ENCODE assay signal across 7 mouse cellular contexts in genomic region chr15:82146770-82147610, GRCm38 (mm10). TPM values are rescaled to one million over a fixed set of nuclear protein-coding genes. Genes with fewer than 3 reads are reported as not detected.
DNase-seq lines count a peak whose midpoint lies in the region; ATAC-seq lines count a peak whose summit lies in the region.

Gene Srebf2 (plus strand): TSS chr15:82147181.

- H3K9ac ChIP-seq in embryonic facial prominence, embryonic 11.5 days (replicated peaks; ENCODE audit: low read length), result peak within 1 kb of the TSS; percentile 82
- peak within 1 kb of the TSS; percentile 90 for H3K9ac ChIP-seq in midbrain, embryonic 13.5 days (replicated peaks)

- peak within 1 kb of the TSS; percentile 93 for H3K27ac ChIP-seq in embryonic facial prominence, embryonic 11.5 days (replicated peaks; ENCODE audit: low read depth, low read length)
- H3K27ac ChIP-seq in limb, embryonic 10.5 days, result peak within 1 kb of the TSS; percentile 96
- H3K27ac ChIP-seq in midbrain, embryonic 13.5 days, result peak within 1 kb of the TSS; percentile 99

- peak; percentile 99 for DNase-seq in adrenal gland, postnatal 14 days
- peak; percentile 100 for DNase-seq in embryonic facial prominence, embryonic 11.5 days (ENCODE audit: low spot score)
- peak; percentile 100 for DNase-seq in kidney, adult 11 months
- peak; percentile 99 for DNase-seq in limb, embryonic 10.5 days (ENCODE audit: low spot score)
- peak; percentile 96 for DNase-seq in spleen, adult 12 weeks (ENCODE audit: low spot score)

- no peaks in the 10 kb centered on the region for H3K27me3 ChIP-seq in embryonic facial prominence, embryonic 11.5 days (ENCODE audit: control insufficient read depth, insufficient read depth, low read length)
- H3K27me3 ChIP-seq in limb, embryonic 10.5 days (ENCODE audit: low read depth, poor library complexity, severe bottlenecking), result no peaks in the 10 kb centered on the region
- no peaks in the 10 kb centered on the region for H3K27me3 ChIP-seq in midbrain, embryonic 13.5 days

- H3K36me3 ChIP-seq in embryonic facial prominence, embryonic 11.5 days (replicated peaks; ENCODE audit: control insufficient read depth, insufficient read depth, low read depth, low read length), result no peaks in the 10 kb centered on the region
- peaks cover 21% of the 10 kb centered on the region for H3K36me3 ChIP-seq in limb, embryonic 10.5 days
- peaks cover 4% of the 10 kb centered on the region for H3K36me3 ChIP-seq in midbrain, embryonic 13.5 days

- ATAC-seq in embryonic facial prominence, embryonic 11.5 days (replicated peaks; ENCODE audit: insufficient number of reproducible peaks, low FRiP score, low TSS enrichment, low read depth), result peak; percentile 96
- peak; percentile 92 for ATAC-seq in granulocyte monocyte progenitor cell, adult 5-6 weeks (replicated peaks; ENCODE audit: poor library complexity, severe bottlenecking)
- peak; percentile 96 for ATAC-seq in midbrain, embryonic 13.5 days

- H3K4me1 ChIP-seq in embryonic facial prominence, embryonic 11.5 days (ENCODE audit: control insufficient read depth, insufficient read depth, low read length), result no peaks in the 10 kb centered on the region; the same call in 1 of the 2 replicates
- H3K4me1 ChIP-seq in limb, embryonic 10.5 days, result peaks cover 34% of the 10 kb centered on the region
- peaks cover 61% of the 10 kb centered on the region for H3K4me1 ChIP-seq in midbrain, embryonic 13.5 days (replicated peaks)

- no peaks in the 10 kb centered on the region for H3K9me3 ChIP-seq in embryonic facial prominence, embryonic 11.5 days (replicated peaks; ENCODE audit: control insufficient read depth, low read length)
- H3K9me3 ChIP-seq in limb, embryonic 10.5 days (replicated peaks), result no peaks in the 10 kb centered on the region
- no peaks in the 10 kb centered on the region for H3K9me3 ChIP-seq in midbrain, embryonic 13.5 days

- under 1% methylated on average over 79 of the region's 79 CpGs for WGBS in embryonic facial prominence, embryonic 11.5 days
- under 1% methylated on average over 79 of the region's 79 CpGs for WGBS in limb, embryonic 10.5 days
- WGBS in midbrain, embryonic 13.5 days, result under 1% methylated on average over 79 of the region's 79 CpGs

- peak within 1 kb of the TSS; percentile 76 for H3K4me2 ChIP-seq in embryonic facial prominence, embryonic 11.5 days (ENCODE audit: low read depth, low read length)
- peak within 1 kb of the TSS; percentile 88 for H3K4me2 ChIP-seq in midbrain, embryonic 13.5 days (replicated peaks)

- peak within 1 kb of the TSS; percentile 85 for H3K4me3 ChIP-seq in embryonic facial prominence, embryonic 11.5 days (ENCODE audit: low read depth, low read length)
- peak within 1 kb of the TSS; percentile 74 for H3K4me3 ChIP-seq in limb, embryonic 10.5 days
- peak within 1 kb of the TSS; percentile 95 for H3K4me3 ChIP-seq in midbrain, embryonic 13.5 days (replicated peaks)

RNA-seq across cellular contexts. Expression of gene Srebf2, which starts in this region (rescaled TPM):
- 46.9 and 49.2 TPM in 2 replicates for total RNA-seq in adrenal gland, postnatal 14 days (2021)
- polyA plus RNA-seq in embryonic facial prominence, embryonic 11.5 days (2014; fragmentation: Nextera tagmentation; extraction: Ambion mirVana), result 105 and 109 TPM in 2 replicates
- 19.0 and 24.3 TPM in 2 replicates for total RNA-seq in granulocyte monocyte progenitor cell, adult 5-6 weeks (2014; fragmentation: Nextera tagmentation)
- total RNA-seq in granulocyte monocyte progenitor cell, adult 5-6 weeks (2017), result 16.5 and 17.5 TPM in 2 replicates
- polyA plus RNA-seq in limb, embryonic 10.5 days (2016; fragmentation: Nextera tagmentation; extraction: Ambion mirVana), result 182 and 190 TPM in 2 replicates
- polyA plus RNA-seq in midbrain, embryonic 13.5 days (2015; fragmentation: Nextera tagmentation; extraction: Ambion mirVana), result 225 and 230 TPM in 2 replicates

Comparison
In these comparisons a context has a peak if more than half of its experiments do, and no peak if none do; other contexts are left out.
1. Peak in every context shown above with its lines: DNase-seq, ATAC-seq, H3K4me3 ChIP-seq and H3K27ac ChIP-seq.